Mouse (Mus musculus) skeletal muscle tissue, adult 2 months (tissue): ENCODE data around the gene Ahnak2.

ENCODE experiments used
- DNase-seq: peaks from one replicate; pipeline ENCODE4 v3.0.0-alpha.2; 2012; ENCODE audit warnings: low read depth, low spot score

The Ahnak2 gene

GRCm38 (mm10) chr12:112760154-112760926 lies 42.1 kb downstream of the Ahnak2 start, which contains the start of gene Pld4:
Gene Pld4, plus strand, starts transcription at chr12:112760655.
- DNase-seq = no peak

- no peak for DNase-seq
Measured at GRCm38 (mm10) chr12:112759471-112759870, 43.0 kb downstream of the Ahnak2 start.

- no peak for DNase-seq
Measured at GRCm38 (mm10) chr12:112757896-112758295, 44.6 kb downstream of the Ahnak2 start.

- DNase-seq = no peak
Measured at GRCm38 (mm10) chr12:112755900-112756299, 46.6 kb downstream of the Ahnak2 start.

GRCm38 (mm10) chr12:112752399-112752798 lies 50.1 kb downstream of the Ahnak2 start:
- no peak for DNase-seq

- DNase-seq = no peak
Measured at GRCm38 (mm10) chr12:112750976-112751375, 51.5 kb downstream of the Ahnak2 start.

GRCm38 (mm10) chr12:112747606-112747970 lies 54.9 kb downstream of the Ahnak2 start:
- no peak for DNase-seq

- peak; percentile 47 for DNase-seq
Measured at GRCm38 (mm10) chr12:112746808-112747605, 55.5 kb downstream of the Ahnak2 start.

- DNase-seq = no peak
Measured at GRCm38 (mm10) chr12:112746461-112746807, 56.0 kb downstream of the Ahnak2 start.

- DNase-seq = no peak
Measured at GRCm38 (mm10) chr12:112745716-112746115, 56.7 kb downstream of the Ahnak2 start.

GRCm38 (mm10) chr12:112744891-112745580 lies 57.4 kb downstream of the Ahnak2 start:
- DNase-seq = no peak

- no peak for DNase-seq
Measured at GRCm38 (mm10) chr12:112744211-112744610, 58.2 kb downstream of the Ahnak2 start.

GRCm38 (mm10) chr12:112743168-112743975 lies 59.1 kb downstream of the Ahnak2 start:
- DNase-seq = peak; percentile 64

- no peak for DNase-seq
Measured at GRCm38 (mm10) chr12:112742768-112743167, 59.7 kb downstream of the Ahnak2 start.

GRCm38 (mm10) chr12:112739023-112739568 lies 63.4 kb downstream of the Ahnak2 start:
- no peak for DNase-seq

- no peak for DNase-seq
Measured at GRCm38 (mm10) chr12:112738281-112739022, 64.0 kb downstream of the Ahnak2 start.

GRCm38 (mm10) chr12:112737761-112738160 lies 64.7 kb downstream of the Ahnak2 start:
- no peak for DNase-seq

GRCm38 (mm10) chr12:112737081-112737480 lies 65.4 kb downstream of the Ahnak2 start:
- no peak for DNase-seq

- DNase-seq = no peak
Measured at GRCm38 (mm10) chr12:112736636-112736925, 65.9 kb downstream of the Ahnak2 start.

- DNase-seq = no peak
Measured at GRCm38 (mm10) chr12:112735896-112736635, 66.4 kb downstream of the Ahnak2 start.
